Mouse (Mus musculus): Measurements from ENCODE around the gene Iqcf1.
A peak's percentile ranks its signal among the peaks of the same experiment; 100 is the strongest.
"Not testable (repeated sequence)": the region's sequence is repeated elsewhere in the genome, so short reads cannot be mapped to it uniquely, and the experiment has no call there.

The Iqcf1 gene

GRCm38 (mm10) chr9:106485076-106485475 lies 14.7 kb upstream of the Iqcf1 start:
- DNase-seq, result no peak

DNA sequence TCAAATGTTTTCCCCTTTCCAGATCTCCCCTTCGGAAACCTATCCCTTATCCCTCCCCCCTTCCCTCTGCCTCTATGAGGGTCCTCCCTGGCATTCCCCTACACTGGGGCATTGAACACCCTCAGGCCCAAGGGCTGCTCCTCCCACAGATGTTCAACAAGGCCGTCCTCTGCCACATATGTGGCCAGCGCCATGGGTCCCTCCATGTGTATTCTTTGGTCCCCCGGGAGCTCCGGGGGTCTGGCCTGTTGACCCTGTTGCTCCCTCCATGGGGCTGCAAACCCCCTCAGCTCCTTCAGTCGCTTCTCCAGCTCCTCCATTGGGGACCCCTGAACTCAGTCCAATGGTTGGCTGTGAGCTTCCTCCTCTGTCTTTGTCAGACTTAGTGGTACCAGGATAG lies 12.2 kb upstream of the Iqcf1 start:
- DNase-seq, result not testable (repeated sequence)

DNA sequence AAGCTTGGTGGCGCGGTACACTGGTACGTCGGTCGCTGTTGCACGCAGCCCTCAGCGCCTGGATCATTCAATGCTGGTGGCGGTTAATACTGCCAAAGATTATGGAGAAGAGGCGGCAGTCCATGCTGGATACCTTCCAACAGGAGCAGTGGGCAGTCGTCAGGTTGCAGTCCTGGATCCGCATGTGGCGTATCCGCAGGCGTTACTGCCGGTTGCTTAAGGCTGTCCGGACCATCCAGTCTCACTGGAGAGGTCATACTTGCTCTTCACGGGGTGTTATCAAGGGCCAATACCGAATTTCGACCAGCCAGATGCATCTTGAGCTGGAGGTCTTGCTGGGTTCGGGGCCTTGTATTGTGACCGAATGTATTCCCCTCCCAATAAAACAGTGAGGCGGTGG lies 2.1 kb downstream of the Iqcf1 start:
- DNase-seq, result no peak

- DNase-seq, result no peak
Measured at GRCm38 (mm10) chr9:106504246-106504645, 4.5 kb downstream of the Iqcf1 start.

GRCm38 (mm10) chr9:106509356-106509755 lies 9.6 kb downstream of the Iqcf1 start:
- no peak for DNase-seq

GRCm38 (mm10) chr9:106512729-106513450 lies 13.1 kb downstream of the Iqcf1 start:
- DNase-seq, result peak; percentile 15

DNA sequence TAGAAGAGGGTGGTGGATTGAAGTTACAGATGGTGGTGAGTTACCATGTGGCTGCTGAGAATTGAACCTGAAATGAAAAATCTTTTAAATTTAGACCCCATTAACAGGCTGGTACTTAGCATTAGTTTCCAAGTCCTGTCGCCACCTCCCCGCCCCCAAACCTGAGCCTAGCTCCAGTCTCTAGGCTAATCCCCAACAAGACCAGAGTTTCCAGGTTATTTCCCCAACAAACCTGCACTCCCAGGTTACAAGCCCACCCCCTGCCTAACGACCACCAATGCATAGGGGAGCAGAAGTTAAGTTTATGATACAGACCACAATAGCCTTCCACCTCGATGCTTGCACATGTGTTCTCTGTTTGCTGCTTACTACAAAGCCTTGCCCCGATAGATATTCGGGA lies 13.8 kb downstream of the Iqcf1 start:
- DNase-seq, result no peak

- DNase-seq, result no peak
Measured at GRCm38 (mm10) chr9:106514273-106514672, 14.5 kb downstream of the Iqcf1 start, which contains the start of gene Iqcf5. Gene Iqcf5 (plus strand): TSS chr9:106514573.

- no peak for DNase-seq
Measured at GRCm38 (mm10) chr9:106519433-106519832, 19.7 kb downstream of the Iqcf1 start.

- no peak for DNase-seq
Measured at GRCm38 (mm10) chr9:106519909-106520308, 20.1 kb downstream of the Iqcf1 start.

DNA sequence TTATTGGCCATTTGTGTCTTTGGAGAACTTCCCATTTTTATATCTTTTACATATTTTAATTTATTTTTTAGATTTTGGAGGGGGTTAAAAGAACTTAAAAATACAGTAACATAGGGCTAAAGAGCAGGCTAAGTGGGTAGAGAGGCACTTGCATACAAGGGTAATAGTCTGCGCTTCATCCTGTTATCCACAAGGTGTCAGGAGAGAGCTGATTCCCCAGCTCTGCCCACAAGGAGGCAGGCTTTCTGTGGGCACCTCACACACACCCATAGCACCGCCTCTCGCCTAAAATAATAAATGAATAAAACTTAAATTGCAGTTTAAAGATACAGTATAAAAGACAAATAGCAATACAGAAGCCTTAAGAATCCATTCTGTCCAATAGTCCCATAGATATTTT lies 32.1 kb downstream of the Iqcf1 start:
- DNase-seq, result peak; percentile 5

DNA sequence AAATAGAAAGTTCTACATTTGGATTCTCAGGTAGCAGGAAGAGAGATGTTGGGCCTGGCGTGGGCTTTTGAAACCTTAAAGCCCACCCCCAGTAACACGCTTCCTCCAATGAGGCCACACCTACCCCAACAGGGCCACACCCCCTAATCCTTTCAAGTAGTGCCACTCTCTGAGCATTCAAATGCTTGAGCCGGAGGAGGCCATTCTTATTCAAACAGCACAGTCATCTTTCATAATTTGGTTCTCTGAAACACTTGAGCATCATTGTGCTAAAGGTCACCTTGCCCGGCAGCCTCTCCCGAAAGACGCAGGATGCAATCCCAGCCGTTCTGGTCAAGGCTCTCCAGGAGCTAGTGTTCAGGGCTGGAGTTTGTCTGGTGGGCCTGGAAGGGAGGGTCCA lies 34.5 kb downstream of the Iqcf1 start:
- DNase-seq, result no peak

DNA sequence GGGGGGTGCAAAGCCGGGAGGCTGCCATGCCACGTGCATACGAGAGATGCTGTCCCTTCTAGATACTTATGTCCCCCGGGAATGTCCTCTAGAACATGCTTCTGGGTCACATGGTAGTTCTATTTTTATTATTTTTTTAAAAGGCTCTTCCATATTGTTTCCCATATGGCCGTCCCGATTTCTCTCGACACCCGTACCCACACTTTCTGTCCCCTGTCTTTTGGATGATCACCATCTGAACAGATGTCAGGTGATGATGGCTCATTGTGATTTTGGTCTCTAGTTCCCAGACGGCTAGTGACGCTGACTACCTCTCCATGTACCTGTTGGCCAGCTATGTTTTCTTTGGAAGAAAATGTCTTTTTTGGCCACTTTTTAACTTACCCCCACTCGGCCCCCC lies 35.2 kb downstream of the Iqcf1 start:
- DNase-seq, result no peak
